Mouse (Mus musculus): ENCODE data around the gene Slc9a3r2.

Gene Slc9a3r2

GRCm38 (mm10) chr17:24597989-24598388 is 52.1 kb downstream of the Slc9a3r2 start:
- no peak for DNase-seq (ENCODE audit: low read depth, low spot score)
- Histone ChIP-seq H3K36me3 (ENCODE audit: control insufficient read depth, insufficient read depth, low read length, poor library complexity, severe bottlenecking) (peaks cover 5% of the 10 kb centered on the region), H3K27me3 (ENCODE audit: control insufficient read depth, insufficient read depth, low read length, poor library complexity, severe bottlenecking) (no peaks in the 10 kb centered on the region)

DNA sequence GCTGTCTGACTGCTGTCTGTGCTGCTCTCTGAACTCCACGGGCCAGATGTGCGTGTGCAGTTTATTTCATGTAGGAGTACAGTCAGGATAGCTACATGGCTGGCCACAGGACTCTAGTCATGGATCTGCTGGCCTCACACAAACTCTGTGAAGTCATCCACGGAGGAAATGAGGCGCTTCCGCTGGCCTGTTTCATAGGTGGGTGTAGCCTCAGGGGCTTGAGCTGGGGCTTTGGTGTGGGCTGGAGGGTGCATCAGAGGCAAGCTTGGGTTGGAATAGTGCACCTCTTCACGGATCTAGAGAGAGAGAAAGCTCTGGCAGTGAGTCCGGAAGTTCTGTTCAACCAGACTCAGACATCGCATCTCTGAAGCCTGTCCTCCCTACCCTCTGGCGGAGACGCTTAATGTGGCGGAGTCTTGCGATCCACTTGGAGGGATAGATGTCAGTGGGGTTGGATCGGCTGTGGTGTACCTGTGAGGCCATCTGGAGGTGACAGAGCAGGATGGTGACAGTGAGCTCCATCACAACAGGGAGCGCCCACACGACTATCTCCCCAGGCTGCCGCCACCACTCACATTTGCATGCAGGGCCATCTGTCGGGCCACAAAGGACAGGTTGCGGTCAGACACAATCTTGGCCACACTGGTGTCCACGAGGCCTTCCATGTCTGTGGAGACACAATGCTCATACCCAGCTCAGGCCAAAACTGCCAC is 53.5 kb downstream of the Slc9a3r2 start:
- Histone ChIP-seq H3K27me3 (ENCODE audit: control insufficient read depth, insufficient read depth, low read length, poor library complexity, severe bottlenecking) (no peaks in the 10 kb centered on the region), H3K36me3 (ENCODE audit: control insufficient read depth, insufficient read depth, low read length, poor library complexity, severe bottlenecking) (peaks cover 4% of the 10 kb centered on the region; the same call in 1 of the 2 replicates)
- no peak for DNase-seq (ENCODE audit: low read depth, low spot score)

- Histone ChIP-seq H3K36me3 (ENCODE audit: control insufficient read depth, insufficient read depth, low read length, poor library complexity, severe bottlenecking) (peaks cover 4% of the 10 kb centered on the region; the same call in 1 of the 2 replicates), H3K27me3 (ENCODE audit: control insufficient read depth, insufficient read depth, low read length, poor library complexity, severe bottlenecking) (no peaks in the 10 kb centered on the region)
- DNase-seq (ENCODE audit: low read depth, low spot score) = no peak
Measured at GRCm38 (mm10) chr17:24596073-24596466, 54.1 kb downstream of the Slc9a3r2 start.

DNA sequence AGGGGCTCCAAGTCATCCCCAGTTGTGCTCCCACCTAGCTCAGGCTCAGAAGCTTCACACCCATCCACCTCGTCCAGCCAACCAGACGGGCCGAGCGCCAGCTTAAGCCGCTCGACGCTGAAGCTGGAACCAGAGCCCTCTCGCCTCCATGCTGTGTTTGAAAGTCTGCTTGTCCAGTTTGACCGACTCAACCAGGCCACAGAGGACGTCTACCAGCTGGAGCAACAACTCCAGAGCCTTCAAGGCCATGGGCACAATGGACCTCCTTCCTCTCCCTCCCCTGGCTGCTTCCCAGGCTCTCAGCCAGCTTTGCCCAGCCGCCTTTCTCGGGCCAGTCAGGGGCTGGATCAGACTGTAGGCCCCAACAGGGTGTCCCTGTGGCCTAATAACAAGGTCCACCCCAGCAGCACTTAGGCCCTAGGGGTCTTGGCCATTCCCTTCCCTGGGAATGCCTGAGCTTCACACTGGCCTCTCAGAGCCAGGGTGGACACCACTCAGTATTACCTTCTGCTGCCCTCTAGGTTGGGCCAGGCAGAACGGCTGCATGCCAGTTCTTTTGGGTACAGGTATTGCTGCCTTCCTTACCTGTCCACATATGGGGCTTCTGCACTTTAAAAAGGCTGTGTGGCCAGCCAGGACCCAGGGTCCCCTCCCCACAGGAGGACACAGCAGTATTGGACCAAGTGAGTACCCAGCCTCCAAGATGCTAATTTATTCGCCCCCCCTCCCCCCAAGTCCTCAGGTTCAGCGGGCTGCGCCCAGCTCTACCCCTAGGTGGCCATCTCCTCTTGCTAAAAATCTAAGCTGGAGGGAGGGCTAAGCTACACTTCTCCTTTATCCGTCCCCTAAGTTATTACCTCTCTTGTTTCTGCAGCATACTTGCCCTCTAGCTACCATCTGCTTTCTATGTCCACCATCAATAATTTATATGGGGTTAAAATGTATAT is 54.7 kb downstream of the Slc9a3r2 start:
- H3K27me3 ChIP-seq (ENCODE audit: control insufficient read depth, insufficient read depth, low read length, poor library complexity, severe bottlenecking) = no peaks in the 10 kb centered on the region
- H3K36me3 ChIP-seq (ENCODE audit: control insufficient read depth, insufficient read depth, low read length, poor library complexity, severe bottlenecking) = peaks cover 4% of the 10 kb centered on the region; the same call in 1 of the 2 replicates
- DNase-seq (ENCODE audit: low read depth, low spot score) = peak; percentile 19

- no peaks in the 10 kb centered on the region for H3K27me3 ChIP-seq (ENCODE audit: control insufficient read depth, insufficient read depth, low read length, poor library complexity, severe bottlenecking)
- no peak for DNase-seq (ENCODE audit: low read depth, low spot score)
- H3K36me3 ChIP-seq (ENCODE audit: control insufficient read depth, insufficient read depth, low read length, poor library complexity, severe bottlenecking) = peaks cover 4% of the 10 kb centered on the region; the same call in 1 of the 2 replicates
Measured at GRCm38 (mm10) chr17:24593992-24594890, 55.9 kb downstream of the Slc9a3r2 start.

- no peaks in the 10 kb centered on the region for H3K27me3 ChIP-seq (ENCODE audit: control insufficient read depth, insufficient read depth, low read length, poor library complexity, severe bottlenecking)
- H3K36me3 ChIP-seq (ENCODE audit: control insufficient read depth, insufficient read depth, low read length, poor library complexity, severe bottlenecking) = peaks cover 4% of the 10 kb centered on the region; the same call in 1 of the 2 replicates
- DNase-seq (ENCODE audit: low read depth, low spot score) = no peak
Measured at GRCm38 (mm10) chr17:24593248-24593647, 56.9 kb downstream of the Slc9a3r2 start.

DNA sequence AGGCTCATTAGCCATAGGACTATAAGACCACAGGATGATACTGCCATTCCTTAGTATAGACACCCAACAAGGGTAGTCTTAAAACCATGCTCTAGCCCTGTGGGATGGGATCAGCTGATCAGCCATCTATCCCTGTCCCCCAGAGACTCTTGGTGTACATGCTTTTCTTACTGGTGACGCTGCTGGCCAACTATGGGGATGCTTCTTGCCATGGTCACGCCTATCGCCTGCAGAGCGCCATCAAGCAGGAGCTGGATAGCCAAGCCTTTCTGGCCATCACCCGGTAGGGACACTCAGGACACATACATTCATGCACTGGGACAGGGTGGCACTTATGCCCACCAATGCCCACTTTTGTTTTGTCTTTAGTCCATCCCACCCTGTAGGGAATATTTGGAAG is 58.4 kb downstream of the Slc9a3r2 start:
- no peaks in the 10 kb centered on the region for H3K27me3 ChIP-seq (ENCODE audit: control insufficient read depth, insufficient read depth, low read length, poor library complexity, severe bottlenecking)
- H3K36me3 ChIP-seq (ENCODE audit: control insufficient read depth, insufficient read depth, low read length, poor library complexity, severe bottlenecking) = peaks cover 4% of the 10 kb centered on the region; the same call in 1 of the 2 replicates
- DNase-seq (ENCODE audit: low read depth, low spot score) = no peak

DNA sequence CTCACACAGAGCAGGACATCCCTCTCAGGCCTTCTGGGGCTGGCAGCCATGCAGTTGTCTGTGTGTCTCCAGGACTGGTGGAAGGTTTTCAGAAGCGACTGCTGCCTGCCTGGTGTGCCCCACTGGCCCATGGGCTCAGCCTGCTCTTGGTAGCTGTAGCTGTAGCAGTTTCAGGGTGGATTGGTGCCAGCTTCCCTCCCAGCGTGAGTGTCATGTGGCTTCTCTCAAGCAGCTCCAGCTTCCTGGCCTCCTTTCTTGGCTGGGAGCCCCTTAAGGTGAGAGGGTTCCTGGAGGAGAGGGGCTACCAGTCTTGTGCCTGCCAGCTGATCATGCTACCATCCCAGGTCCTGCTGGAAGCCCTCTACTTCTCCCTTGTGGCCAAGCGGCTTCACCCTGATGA is 59.2 kb downstream of the Slc9a3r2 start:
- no peak for DNase-seq (ENCODE audit: low read depth, low spot score)
- no peaks in the 10 kb centered on the region for H3K27me3 ChIP-seq (ENCODE audit: control insufficient read depth, insufficient read depth, low read length, poor library complexity, severe bottlenecking)

More for the DNA sequence above, 59.2 kb downstream of the Slc9a3r2 start:
- peaks cover 2% of the 10 kb centered on the region; the same call in 1 of the 2 replicates for H3K36me3 ChIP-seq (ENCODE audit: control insufficient read depth, insufficient read depth, low read length, poor library complexity, severe bottlenecking)
